Comparison of ENCODE assay signal across 32 mouse cellular contexts in the genomic region with DNA sequence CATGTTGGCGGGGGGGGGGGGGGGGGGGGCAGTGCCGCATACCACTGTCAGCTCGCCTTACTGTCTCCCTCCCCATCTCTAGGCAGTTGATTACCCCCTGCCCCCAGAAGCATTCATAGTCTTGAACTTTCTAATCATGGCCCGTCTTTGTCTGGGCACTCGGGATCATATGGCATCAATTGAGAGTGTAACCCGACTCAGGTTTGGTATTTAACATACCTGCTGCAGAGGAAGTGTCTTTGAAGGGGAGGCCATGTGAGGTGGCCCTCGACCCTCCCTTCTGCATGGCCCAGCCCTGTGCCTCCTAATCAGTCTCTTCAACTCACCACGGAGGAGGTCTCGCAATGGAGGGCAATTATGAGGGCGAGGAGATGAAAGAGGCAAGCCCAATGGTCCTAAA.
DNase-seq lines count a peak whose midpoint lies in the region; ATAC-seq lines count a peak whose summit lies in the region.
"Had no signal": no experiment of that assay in that cellular context is flagged by ENCODE, and none has a peak within 500 bp of the region (broad histone marks: within the 10 kb centered on the region; RNA-seq: fewer than 3 reads in every experiment).

No protein-coding gene starts in this region.

- ATAC-seq in embryonic facial prominence, embryonic 12.5 days (ENCODE audit: insufficient number of reproducible peaks, insufficient read depth, low FRiP score, low TSS enrichment): peak; percentile 87
- no peak for ATAC-seq in monocyte, adult 5-6 weeks (replicated peaks; ENCODE audit: insufficient number of reproducible peaks, low FRiP score, low TSS enrichment, poor library complexity, severe bottlenecking)
- ATAC-seq: activated CD4-positive, CD25-positive, alpha-beta regulatory T cell, adult 4 months; CD4-positive, CD25-positive, alpha-beta regulatory T cell, adult 4 months; forebrain, embryonic 13.5 days; intestine, embryonic 16.5 days; lung, postnatal 0 days had no signal

- no peak overlapping the region for H3K9ac ChIP-seq in embryonic facial prominence, embryonic 12.5 days
- H3K9ac ChIP-seq: forebrain, embryonic 13.5 days; heart, embryonic 12.5 days; hindbrain, embryonic 15.5 days; kidney, embryonic 15.5 days; liver, embryonic 13.5 days had no signal

- H3K27me3 ChIP-seq in embryonic facial prominence, embryonic 12.5 days: no peaks in the 10 kb centered on the region
- H3K27me3 ChIP-seq in limb, embryonic 10.5 days (ENCODE audit: low read depth, poor library complexity, severe bottlenecking): no peaks in the 10 kb centered on the region
- H3K27me3 ChIP-seq: forebrain, embryonic 13.5 days; heart, embryonic 12.5 days; hindbrain, embryonic 15.5 days; kidney, embryonic 15.5 days; liver, embryonic 13.5 days; megakaryocyte, embryonic 14.5 days had no signal

- no peaks in the 10 kb centered on the region for H3K36me3 ChIP-seq in embryonic facial prominence, embryonic 12.5 days
- no peaks in the 10 kb centered on the region for H3K36me3 ChIP-seq in limb, embryonic 10.5 days
- H3K36me3 ChIP-seq: heart, embryonic 12.5 days; hindbrain, embryonic 15.5 days; kidney, embryonic 15.5 days; liver, embryonic 13.5 days had no signal

- no peak overlapping the region for H3K4me2 ChIP-seq in embryonic facial prominence, embryonic 12.5 days (replicated peaks)
- H3K4me2 ChIP-seq: forebrain, embryonic 13.5 days; heart, embryonic 12.5 days; hindbrain, embryonic 15.5 days; kidney, embryonic 15.5 days; liver, embryonic 13.5 days had no signal

- H3K4me1 ChIP-seq in embryonic facial prominence, embryonic 12.5 days: peaks cover 27% of the 10 kb centered on the region
- H3K4me1 ChIP-seq in limb, embryonic 10.5 days: peaks cover 23% of the 10 kb centered on the region
- H3K4me1 ChIP-seq: forebrain, embryonic 13.5 days; liver, embryonic 13.5 days had no signal

- H3K27ac ChIP-seq in embryonic facial prominence, embryonic 12.5 days: no peak overlapping the region
- H3K27ac ChIP-seq in limb, embryonic 10.5 days: peak overlapping the region; percentile 56
- H3K27ac ChIP-seq: forebrain, embryonic 13.5 days; gastrocnemius, adult 2 months; hindbrain, embryonic 15.5 days; kidney, embryonic 15.5 days; liver, embryonic 13.5 days; stomach, postnatal 0 days had no signal

- DNase-seq in ZHBTc4 (ENCODE audit: low read depth, low spot score): peak; percentile 5
- peak; percentile 67 for DNase-seq in embryo, embryonic 10.5 days (ENCODE audit: low spot score)
- peak; percentile 61 for DNase-seq in limb, embryonic 10.5 days (ENCODE audit: low spot score)
- DNase-seq in adrenal gland, postnatal 36 days: no peak
- no peak for DNase-seq in T-cell, adult 2 months (ENCODE audit: low spot score)
- DNase-seq: adrenal gland, adult 2 months; cerebellum, adult 2 months; cerebellum, postnatal 25 days; gastrocnemius, adult 2 months; gastrocnemius, postnatal 36 days; heart, adult 18-20 months; heart, postnatal 4 days; kidney, postnatal 25 days; liver, embryonic 13.5 days; lung, adult 18-20 months; lung, postnatal 4 days; midbrain, embryonic 14.5 days; right cerebral cortex, postnatal 4 days; thymus, adult 18-20 months; thymus, postnatal 36 days had no signal

- H3K4me3 ChIP-seq in embryonic facial prominence, embryonic 12.5 days: no peak overlapping the region
- H3K4me3 ChIP-seq in limb, embryonic 10.5 days: no peak overlapping the region
- H3K4me3 ChIP-seq: forebrain, embryonic 13.5 days; gastrocnemius, adult 2 months; heart, embryonic 12.5 days; hindbrain, embryonic 15.5 days; kidney, embryonic 15.5 days; liver, embryonic 13.5 days; megakaryocyte, embryonic 14.5 days had no signal

- WGBS in embryonic facial prominence, embryonic 12.5 days: 13% methylated on average over 9 of the region's 10 CpGs
- 17% methylated on average over 10 of the region's 10 CpGs for WGBS in limb, embryonic 10.5 days

- no peaks in the 10 kb centered on the region for H3K9me3 ChIP-seq in embryonic facial prominence, embryonic 12.5 days
- H3K9me3 ChIP-seq in limb, embryonic 10.5 days (replicated peaks): no peaks in the 10 kb centered on the region
- H3K9me3 ChIP-seq: hindbrain, embryonic 15.5 days; kidney, embryonic 15.5 days; liver, embryonic 13.5 days had no signal

Comparison
In these comparisons a context has a peak if more than half of its experiments do, and no peak if none do; other contexts are left out.
1. DNase-seq: peak in ZHBTc4 (single experiment), embryo, embryonic 10.5 days (single experiment) and limb, embryonic 10.5 days (single experiment); none in adrenal gland, postnatal 36 days (0 of 2) and T-cell, adult 2 months (single experiment).